ENCODE assay signal across 8 mouse cellular contexts in genomic region chr1:136141176-136141950, GRCm38 (mm10). TPM values are rescaled to one million over a fixed set of nuclear protein-coding genes. Genes with fewer than 3 reads are reported as not detected.
DNase-seq lines count a peak whose midpoint lies in the region; ATAC-seq and TF ChIP-seq lines count a peak whose summit lies in the region.

No protein-coding gene starts in this region.

- TF ChIP-seq POLR2A in bone marrow macrophage, adult 2 months (IDR thresholded peaks at IDR 0.05; ENCODE audit: borderline replicate concordance, low read depth, low read length), result 0 out of 2 replicates have a peak, but pooled peaks have one; percentile 48

- peak overlapping the region; percentile 32 for H3K4me3 ChIP-seq in bone marrow macrophage, adult 2 months (ENCODE audit: insufficient read depth, low read length)
- H3K4me3 ChIP-seq in forebrain, embryonic 16.5 days (replicated peaks; ENCODE audit: low read length), result no peak overlapping the region
- peak overlapping the region; percentile 57 for H3K4me3 ChIP-seq in megakaryocyte, embryonic 14.5 days (replicated peaks)

- H3K9ac ChIP-seq in forebrain, embryonic 16.5 days (replicated peaks; ENCODE audit: low read depth, low read length), result no peak overlapping the region

- peak overlapping the region; percentile 88 for H3K27ac ChIP-seq in bone marrow macrophage, adult 2 months (ENCODE audit: insufficient read depth, low read depth, low read length)
- H3K27ac ChIP-seq in forebrain, embryonic 16.5 days (ENCODE audit: low read length), result peak overlapping the region; percentile 34; the same call in 1 of the 2 replicates

- no peak for ATAC-seq in forebrain, embryonic 16.5 days

- DNase-seq in kidney, adult 8-10 months, result peak; percentile 26 to 33
- no peak for DNase-seq in kidney, adult 18-20 months
- DNase-seq in ovary, postnatal 14 days (ENCODE audit: low spot score), result no peak
- DNase-seq in spleen, postnatal 4 days (ENCODE audit: low spot score in 2 of 2), result no peak
- no peak for DNase-seq in urinary bladder, postnatal 25 days (ENCODE audit: low spot score)

- 89% methylated on average over 11 of the region's 11 CpGs for WGBS in forebrain, embryonic 16.5 days

- no peak for TF ChIP-seq CTCF in bone marrow macrophage, adult 2 months (IDR thresholded peaks at IDR 0.05; ENCODE audit: low read depth, low read length)

- H3K27me3 ChIP-seq in forebrain, embryonic 16.5 days (replicated peaks; ENCODE audit: control insufficient read depth, insufficient read depth, low read length), result no peaks in the 10 kb centered on the region
- H3K27me3 ChIP-seq in megakaryocyte, embryonic 14.5 days (replicated peaks), result no peaks in the 10 kb centered on the region

- H3K4me2 ChIP-seq in forebrain, embryonic 16.5 days (ENCODE audit: low read length), result no peak overlapping the region

- peaks cover 2% of the 10 kb centered on the region; the same call in 1 of the 2 replicates for H3K36me3 ChIP-seq in forebrain, embryonic 16.5 days (ENCODE audit: control insufficient read depth, insufficient read depth)
- H3K36me3 ChIP-seq in megakaryocyte, embryonic 14.5 days (replicated peaks; ENCODE audit: low read length), result peaks cover 41% of the 10 kb centered on the region

- H3K9me3 ChIP-seq in forebrain, embryonic 16.5 days (ENCODE audit: control insufficient read depth, low read length), result no peaks in the 10 kb centered on the region
- no peaks in the 10 kb centered on the region for H3K9me3 ChIP-seq in megakaryocyte, embryonic 14.5 days

- H3K4me1 ChIP-seq in bone marrow macrophage, adult 2 months (ENCODE audit: control insufficient read depth, insufficient read depth, low read length), result peaks cover 51% of the 10 kb centered on the region
- peaks cover 77% of the 10 kb centered on the region for H3K4me1 ChIP-seq in forebrain, embryonic 16.5 days (replicated peaks; ENCODE audit: control insufficient read depth, insufficient read depth, low read length)
- peaks cover 94% of the 10 kb centered on the region for H3K4me1 ChIP-seq in megakaryocyte, embryonic 14.5 days

RNA-seq across cellular contexts. Expression of gene Kif21b, which starts 10.2 kb away (rescaled TPM):
- polyA plus RNA-seq in bone marrow macrophage, adult 2 months (2012; ENCODE audit: insufficient read depth, insufficient read length, missing spikeins), result 16.2 and 17.9 TPM in 2 replicates
- polyA plus RNA-seq in forebrain, embryonic 16.5 days (2015; fragmentation: Nextera tagmentation; extraction: Ambion mirVana), result 78.3 and 80.5 TPM in 2 replicates
- 8.3 and 9.3 TPM in 2 replicates for polyA plus RNA-seq in megakaryocyte, embryonic 14.5 days (2012; ENCODE audit: insufficient read depth, low replicate concordance)

Comparison
In these comparisons a context has a peak if more than half of its experiments do, and no peak if none do; other contexts are left out.
1. DNase-seq: peak in kidney, adult 8-10 months (2 of 2); none in kidney, adult 18-20 months (single experiment), ovary, postnatal 14 days (single experiment), spleen, postnatal 4 days (0 of 2) and urinary bladder, postnatal 25 days (single experiment).